Mouse (Mus musculus): ENCODE data around the gene Rexo2.
"Not testable (repeated sequence)": the region's sequence is repeated elsewhere in the genome, so short reads cannot be mapped to it uniquely, and the experiment has no call there.

Rexo2 gene

GRCm38 (mm10) chr9:48472441-48473025, 7.9 kb downstream of the Rexo2 start:
- no peak for DNase-seq (ENCODE audit: low spot score)

GRCm38 (mm10) chr9:48467471-48467870, 13.0 kb downstream of the Rexo2 start:
- not testable (repeated sequence) for DNase-seq (ENCODE audit: low spot score)

DNA sequence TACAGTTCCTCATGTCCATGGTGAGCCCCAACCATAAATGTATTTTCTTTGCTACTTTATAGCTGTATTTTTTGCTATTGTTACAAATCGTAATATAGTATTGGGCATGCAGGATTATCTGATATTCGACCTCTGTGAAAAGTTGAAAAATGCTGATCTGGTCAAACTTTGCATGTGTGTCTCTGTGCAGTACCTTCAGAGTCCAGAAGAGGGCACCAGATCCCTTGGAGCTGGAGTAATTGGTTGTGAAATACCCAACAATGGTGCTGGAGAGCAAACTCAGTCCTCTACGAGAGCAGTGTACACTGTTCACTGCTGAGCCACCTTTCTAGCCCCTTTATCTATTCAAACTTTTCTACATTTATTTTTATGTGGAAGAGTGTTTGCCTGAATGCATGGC, 13.6 kb downstream of the Rexo2 start:
- peak; percentile 62 for DNase-seq (ENCODE audit: low spot score)

GRCm38 (mm10) chr9:48465671-48466070, 14.8 kb downstream of the Rexo2 start:
- DNase-seq (ENCODE audit: low spot score) = no peak

- DNase-seq (ENCODE audit: low spot score) = no peak
These were observed 18.9 kb downstream of the Rexo2 start for GRCm38 (mm10) chr9:48461545-48461944.

DNA sequence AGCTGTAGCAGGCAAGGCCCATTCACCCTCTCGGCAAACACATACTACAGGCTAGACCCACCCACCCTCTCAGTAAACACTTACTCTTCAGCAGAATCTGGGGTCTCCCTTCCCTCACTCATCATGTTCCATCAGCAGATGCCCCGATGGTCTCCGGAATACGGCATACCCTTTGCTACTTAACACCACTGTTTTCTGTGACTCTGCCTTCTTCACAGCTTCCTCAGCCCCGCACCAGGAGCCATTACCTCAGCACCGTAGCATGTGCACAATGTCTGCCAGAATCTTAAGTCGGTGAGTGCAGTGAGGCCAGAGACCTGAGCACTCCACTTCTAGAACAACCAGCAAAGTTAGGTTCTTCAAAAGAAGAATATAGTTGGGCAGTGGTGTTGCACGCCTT, 19.7 kb downstream of the Rexo2 start:
- no peak for DNase-seq (ENCODE audit: low spot score)

DNA sequence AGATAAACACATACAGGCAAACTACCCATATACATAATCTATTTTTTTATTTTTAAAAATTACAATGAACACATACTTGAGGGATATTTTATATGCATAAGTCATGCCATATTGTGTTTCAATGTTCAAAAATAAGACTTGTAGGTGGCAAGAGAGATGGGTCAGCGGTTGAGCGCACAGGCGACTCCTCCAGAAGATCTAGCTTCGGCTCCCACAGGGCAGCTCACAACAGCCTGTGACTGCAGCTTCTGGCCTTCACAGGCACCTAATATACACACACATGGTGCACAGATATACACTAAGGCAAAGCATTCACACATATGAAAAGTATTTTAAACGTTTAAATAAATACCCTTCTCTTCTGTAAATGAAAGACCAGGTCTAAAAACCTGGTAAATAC, 21.0 kb downstream of the Rexo2 start:
- DNase-seq (ENCODE audit: low spot score) = no peak

- DNase-seq (ENCODE audit: low spot score) = no peak
These were observed 21.5 kb downstream of the Rexo2 start for GRCm38 (mm10) chr9:48458879-48459278.

- no peak for DNase-seq (ENCODE audit: low spot score)
These were observed 24.5 kb downstream of the Rexo2 start for GRCm38 (mm10) chr9:48455961-48456360.

DNA sequence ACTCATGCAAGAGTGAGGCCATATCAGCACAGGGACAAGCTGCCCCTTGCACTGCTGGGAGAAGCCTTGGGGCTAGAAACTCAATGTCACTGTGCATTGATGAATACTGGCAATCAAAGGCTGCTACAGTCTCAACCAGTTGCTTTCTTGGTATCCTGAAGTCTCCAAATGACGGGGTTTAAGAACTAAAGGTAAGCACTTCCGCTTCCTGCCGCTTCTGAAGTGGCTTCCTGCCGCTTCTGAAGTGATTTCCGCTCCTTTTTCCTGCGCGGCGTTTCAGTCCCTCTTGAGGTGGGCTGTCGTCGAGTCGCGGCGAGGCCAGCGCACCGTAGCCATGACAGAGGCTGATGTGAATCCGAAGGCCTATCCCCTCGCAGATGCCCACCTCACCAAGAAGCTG, 30.4 kb downstream of the Rexo2 start:
- DNase-seq (ENCODE audit: low spot score) = no peak

DNA sequence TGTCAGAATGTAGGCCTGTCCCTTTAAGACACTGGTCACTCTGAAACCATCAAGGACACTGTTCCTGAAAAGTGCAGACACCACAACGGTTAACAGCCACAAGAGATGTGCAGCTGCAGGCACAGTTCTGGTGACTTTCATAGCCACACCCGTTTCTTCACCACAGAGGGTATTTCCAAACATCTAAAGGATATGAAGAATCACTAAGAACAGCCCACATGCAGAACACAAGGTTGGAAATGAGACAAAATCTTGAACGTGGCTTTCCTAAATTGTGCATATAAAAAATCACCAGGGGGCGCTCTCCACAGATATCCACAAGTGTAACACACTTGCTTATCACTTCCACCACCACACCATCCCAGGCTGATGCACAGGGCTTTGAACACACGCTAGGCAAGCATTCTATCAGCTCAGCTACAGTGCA, 32.6 kb downstream of the Rexo2 start:
- DNase-seq (ENCODE audit: low spot score) = peak; percentile 21

- DNase-seq (ENCODE audit: low spot score) = no peak
These were observed 35.6 kb downstream of the Rexo2 start for GRCm38 (mm10) chr9:48444821-48445220.

GRCm38 (mm10) chr9:48443873-48444272, 36.5 kb downstream of the Rexo2 start:
- DNase-seq (ENCODE audit: low spot score) = no peak

GRCm38 (mm10) chr9:48432449-48432848, 48.0 kb downstream of the Rexo2 start:
- no peak for DNase-seq (ENCODE audit: low spot score)

GRCm38 (mm10) chr9:48427176-48427575, 53.2 kb downstream of the Rexo2 start:
- no peak for DNase-seq (ENCODE audit: low spot score)

DNA sequence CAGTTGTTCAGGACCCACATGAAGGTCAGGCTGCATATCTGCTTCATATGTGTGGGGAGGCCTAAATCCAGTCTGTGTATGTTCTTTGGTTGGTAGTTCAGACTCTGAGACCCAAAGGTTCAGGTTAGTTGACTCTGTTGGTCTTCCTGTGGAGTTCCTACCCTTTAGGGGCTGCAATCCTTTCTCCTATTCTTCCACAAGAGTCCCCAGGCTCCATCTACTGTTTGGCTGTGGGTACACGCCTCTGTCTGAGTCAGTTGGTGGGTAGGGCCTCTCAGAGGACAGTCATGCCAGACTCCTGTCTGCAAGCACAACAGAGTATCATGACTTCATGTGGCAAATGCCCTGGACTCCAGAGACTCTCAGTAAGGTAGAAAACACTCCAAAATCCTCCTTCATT, 57.2 kb downstream of the Rexo2 start:
- DNase-seq (ENCODE audit: low spot score) = no peak

GRCm38 (mm10) chr9:48422382-48422781, 58.0 kb downstream of the Rexo2 start:
- DNase-seq (ENCODE audit: low spot score) = no peak

- DNase-seq (ENCODE audit: low spot score) = no peak
These were observed 58.9 kb downstream of the Rexo2 start for GRCm38 (mm10) chr9:48421561-48421960.

DNA sequence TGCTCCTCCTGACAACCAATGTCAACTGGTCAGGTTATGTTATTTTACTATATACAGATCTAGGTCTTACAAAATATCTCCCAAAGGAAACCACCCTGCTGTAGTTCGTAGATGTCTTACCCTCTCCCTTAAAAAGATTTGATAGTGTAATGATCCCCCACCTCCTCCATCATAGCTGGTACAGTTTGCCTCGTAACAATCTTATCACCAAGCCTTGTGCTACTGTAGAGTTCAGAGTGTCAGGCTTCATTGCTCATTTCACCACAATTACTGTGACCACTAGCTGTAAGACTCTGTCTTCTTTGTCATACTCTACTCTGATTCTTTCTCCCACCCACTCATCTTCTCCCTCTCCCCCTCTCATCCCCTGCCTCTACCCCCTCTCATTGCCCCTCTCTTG, 59.4 kb downstream of the Rexo2 start:
- DNase-seq (ENCODE audit: low spot score) = no peak

- DNase-seq (ENCODE audit: low spot score) = no peak
These were observed 60.0 kb downstream of the Rexo2 start for GRCm38 (mm10) chr9:48420437-48420836.

DNA sequence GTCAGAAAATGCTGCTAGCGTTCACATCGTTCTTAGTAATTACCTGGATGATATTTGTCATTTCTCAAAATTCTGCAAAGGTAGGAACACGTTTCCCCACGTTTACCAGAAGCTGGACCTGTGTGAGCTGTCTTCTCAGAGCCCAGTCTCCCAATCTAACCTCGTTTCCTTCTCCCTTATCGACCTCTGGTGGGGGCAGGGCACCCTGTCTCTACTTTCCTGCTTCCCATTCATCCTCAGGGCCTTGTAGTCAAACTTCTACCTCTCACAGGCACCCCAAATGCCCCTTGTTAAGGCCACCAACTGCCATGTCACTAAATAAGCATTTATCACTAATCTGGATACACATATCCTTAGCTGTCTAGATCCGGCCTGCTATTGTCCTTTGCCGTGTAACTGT, 61.6 kb downstream of the Rexo2 start:
- no peak for DNase-seq (ENCODE audit: low spot score)
